Mouse (Mus musculus) B cell, adult 67 days (primary cell): Measurements from ENCODE around the gene Emd. TPM values are rescaled to one million over a fixed set of nuclear protein-coding genes. Genes with fewer than 3 reads are reported as not detected.

Experiments
- total RNA-seq, 2 experiments: library from RNA; stranded (reverse); gene quantifications; 4 replicates each; pipeline ENCODE4 v1.2.4; 2023

Gene Emd
- 10 to 100 TPM; 72.5 to 81.1 TPM for total RNA-seq

DNA sequence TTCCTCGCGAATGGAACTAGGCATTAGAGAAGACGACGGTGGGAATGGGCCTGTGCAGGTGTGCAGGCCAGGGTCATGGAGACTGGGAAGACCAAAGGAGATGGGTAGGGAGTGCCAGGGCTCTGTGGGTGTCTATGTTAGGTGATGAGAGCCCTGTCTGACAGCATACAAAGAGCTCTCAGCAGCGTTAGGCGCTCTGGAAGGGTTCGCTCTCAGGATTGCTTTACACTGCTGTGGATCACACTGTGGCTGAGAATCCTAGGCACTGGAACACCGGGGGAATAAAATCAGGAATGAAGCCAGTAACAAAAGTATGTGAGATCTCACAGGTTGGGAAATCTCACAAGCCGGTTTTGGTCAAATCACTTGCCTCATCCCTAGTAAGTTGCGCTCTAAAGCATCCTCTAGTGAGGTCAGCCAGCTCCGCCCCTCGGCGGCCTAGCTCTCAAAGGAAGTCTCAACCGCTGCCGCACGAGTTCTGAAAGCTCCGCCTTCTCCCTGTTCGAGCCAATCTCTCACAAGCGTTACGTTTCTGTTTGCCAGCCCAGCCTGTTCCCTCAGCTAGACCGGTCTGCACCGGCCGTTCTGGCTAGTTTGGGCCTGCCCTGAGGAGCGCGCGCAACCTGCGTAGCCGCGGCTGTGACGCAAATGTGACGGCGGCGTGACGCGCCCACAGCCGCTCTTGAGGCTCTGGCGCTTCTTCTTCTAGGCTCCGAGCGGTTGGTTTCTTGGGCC lies at the start of gene Emd:
Gene Emd (plus strand): TSS at position 535 of the 735 bp plus-strand sequence.

DNA sequence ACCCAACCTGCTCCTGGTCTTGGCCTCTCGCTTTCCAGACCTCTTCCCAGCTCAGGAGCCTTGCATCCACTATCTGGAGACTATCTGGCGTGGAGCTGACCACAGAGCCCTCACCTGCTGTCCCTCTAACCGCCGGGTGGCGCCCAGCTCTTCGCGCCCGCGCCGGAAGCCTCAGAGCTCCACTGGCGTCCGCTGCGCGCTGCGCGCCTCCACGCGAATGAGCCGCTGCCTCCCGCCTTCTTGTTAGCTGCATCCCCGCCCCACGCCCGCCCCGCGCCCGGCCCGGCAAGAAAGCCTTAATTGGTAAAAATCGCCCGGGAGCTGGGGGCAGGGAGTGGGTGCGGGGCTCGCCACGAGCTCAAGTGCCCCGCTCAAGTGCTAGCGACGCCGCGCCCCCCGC lies 4.9 kb upstream of the Emd start, which contains the start of gene Flna:
Gene Flna (minus strand): TSS at position 206 of the 400 bp plus-strand sequence.

DNA sequence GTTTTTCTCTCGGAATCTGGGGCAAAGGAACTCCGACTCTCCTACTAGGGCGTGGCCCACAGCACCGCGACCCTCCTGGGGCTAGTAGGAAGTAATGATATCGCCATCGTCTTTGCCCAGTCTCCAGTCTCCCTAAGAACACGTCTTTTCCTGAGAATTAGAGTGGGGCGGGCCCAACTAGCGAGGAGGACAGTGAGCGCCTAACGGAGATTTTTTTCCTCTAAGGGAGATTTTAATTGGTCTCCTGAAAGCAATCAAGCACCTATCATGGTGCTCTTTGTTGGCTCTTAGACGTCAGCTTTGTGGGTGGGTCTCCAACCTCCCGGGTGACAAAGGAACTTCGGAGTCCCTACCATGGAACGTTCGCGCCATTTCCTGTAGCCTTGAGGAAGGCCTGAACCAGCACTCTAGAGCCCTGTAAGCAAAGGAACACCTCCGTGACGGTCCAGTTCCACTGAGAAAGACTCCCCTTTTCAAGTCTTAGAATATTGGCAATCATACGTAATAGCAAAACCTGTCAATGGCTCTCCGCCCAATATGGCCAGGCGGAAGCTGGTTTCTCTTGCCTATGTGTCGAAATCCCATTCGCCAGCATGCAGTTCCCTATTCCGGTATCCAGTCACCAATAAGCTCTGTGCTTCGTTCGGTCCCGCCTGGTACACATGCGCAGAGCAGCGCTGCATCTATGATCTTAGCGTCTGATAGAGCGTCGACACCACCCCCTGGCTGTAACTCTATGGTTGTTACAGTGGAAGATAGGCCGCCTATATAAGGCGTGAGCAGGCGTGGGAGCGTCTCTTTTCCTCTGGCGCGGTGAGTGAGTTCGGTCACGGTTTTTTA lies 15.8 kb downstream of the Emd start, which contains the start of gene Rpl10:
Gene Rpl10 (plus strand): TSS at position 751 of the 840 bp plus-strand sequence.

DNA sequence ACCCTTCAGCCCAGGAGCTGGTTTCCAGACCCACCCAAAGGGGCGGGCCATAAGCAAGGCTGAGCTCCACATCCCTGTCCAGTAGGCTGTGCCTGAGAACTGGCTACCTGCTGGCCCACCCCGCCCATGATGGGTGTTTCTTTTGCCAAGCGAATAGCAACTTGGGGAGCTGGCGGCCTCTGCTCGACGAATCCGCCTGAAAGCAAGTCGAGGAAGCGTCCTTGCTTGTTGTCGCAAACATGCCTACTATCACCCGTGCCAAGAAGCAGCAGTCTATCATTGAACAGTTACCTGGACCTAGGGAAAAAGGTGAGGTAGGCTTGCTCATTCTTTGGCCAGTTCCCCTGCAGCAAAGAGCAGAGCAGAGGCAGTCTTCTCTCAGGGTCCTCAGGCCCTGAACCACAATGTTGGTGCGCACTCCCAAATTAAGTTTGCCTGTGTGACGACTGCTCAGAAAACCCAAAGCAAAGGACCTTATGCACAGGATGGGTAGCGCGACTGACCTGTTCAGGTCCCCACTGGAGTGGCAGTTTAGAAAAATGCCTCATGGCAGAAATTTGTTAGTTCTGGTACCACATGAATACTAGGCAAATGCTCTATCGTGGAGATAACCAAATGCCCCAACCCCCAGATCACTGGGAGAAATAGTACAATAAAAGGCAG lies 27.4 kb downstream of the Emd start, which contains the start of the genes Taz and Dnase1l1:
Gene Taz (plus strand): TSS at position 181 of the 663 bp plus-strand sequence.
Gene Dnase1l1 (minus strand): TSS at position 606 of the 663 bp plus-strand sequence.

DNA sequence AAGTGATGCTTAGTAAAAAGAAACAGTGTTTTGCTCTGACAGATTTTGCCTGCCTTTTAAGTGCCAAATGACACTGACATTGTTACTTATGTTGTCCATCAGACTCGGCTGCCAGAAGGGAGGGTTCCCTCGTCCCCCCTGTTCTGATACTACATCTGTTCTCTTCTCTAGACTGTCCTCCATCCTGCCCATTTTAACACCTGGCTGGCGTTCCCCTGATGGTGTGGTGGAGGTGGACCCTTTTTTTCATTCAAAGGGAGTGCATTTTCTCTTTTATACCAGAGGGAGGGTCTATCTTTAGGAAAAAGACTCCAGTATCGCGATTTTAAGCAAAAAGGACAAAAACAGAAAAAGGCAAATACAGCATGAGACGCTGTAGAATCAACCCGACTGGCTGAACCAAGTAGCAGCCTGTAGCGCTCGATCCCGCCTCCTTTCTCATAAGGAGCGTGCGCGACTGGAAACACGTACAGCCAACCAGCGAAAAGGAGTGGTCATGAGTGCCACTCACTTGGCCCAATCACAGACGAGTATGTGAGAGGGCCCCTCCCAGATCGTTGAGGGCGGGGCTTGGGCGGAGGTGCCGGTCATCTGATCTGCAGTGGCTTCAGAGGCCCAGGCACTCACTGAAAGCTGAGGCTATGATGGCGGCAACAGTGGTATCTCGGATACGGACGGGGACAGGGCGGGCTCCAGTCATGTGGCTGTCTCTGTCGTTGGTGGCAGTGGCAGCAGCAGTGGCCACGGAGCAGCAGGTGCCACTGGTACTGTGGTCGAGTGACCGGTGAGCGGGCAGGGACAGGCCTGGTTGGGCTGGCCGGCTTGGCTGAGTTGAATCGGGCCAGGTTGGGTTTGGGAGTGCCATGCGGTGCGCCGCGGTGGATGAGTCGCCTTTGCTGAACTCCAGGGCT lies 42.3 kb downstream of the Emd start, which contains the start of gene Atp6ap1:
Gene Atp6ap1 (plus strand): TSS at position 560 of the 911 bp plus-strand sequence.

DNA sequence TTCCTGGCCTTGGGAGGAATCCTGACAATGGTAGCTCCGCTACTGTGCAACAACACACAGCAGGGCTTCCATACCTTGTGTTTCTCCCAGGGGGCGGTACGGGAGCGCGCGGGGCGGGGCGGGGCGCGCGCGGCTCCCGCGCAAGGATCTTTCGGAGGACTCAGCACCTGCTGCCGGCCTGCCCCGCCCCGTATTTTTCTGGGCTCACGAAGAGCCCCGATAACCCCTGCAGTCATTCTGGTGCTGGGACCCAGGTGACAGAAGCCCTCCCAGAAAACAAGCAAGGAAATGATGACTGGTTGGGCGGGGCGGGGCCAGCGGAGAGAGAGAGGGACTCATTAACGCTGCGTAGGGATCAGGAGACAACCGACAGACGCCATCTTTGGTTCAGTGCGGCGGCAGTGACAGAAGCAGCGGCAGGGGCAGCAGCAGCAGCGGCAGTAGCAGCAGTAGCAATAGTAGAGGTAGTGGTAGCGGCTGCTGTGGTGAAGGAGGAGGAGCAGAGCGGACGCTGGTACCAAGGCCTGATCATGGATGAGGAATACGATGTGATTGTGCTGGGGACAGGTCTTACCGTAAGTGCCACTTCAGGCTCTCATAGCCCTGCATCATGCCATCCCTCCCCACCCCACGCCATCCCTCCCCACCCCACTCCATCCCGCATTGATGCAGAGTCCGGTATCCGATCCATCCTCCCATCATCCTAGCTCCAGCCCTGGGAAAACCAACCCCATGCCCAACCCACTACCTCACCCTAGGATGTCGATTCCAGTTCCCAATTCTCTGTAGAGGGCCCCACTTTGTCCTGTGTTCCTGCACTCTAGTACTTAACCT lies 50.6 kb downstream of the Emd start, which contains the start of gene Gdi1:
Gene Gdi1 (plus strand): TSS at position 132 of the 834 bp plus-strand sequence.

Other genes with a start within 250 kb of the Emd start
- gene Irak1, start 230.8 kb upstream of the Emd start, total RNA-seq = 100 to 1,000 TPM; 162 to 201 TPM
- gene Opn1mw, start 127.2 kb upstream of the Emd start, total RNA-seq = not detected
- 10 to 100 TPM; 49.9 to 61.6 TPM for gene Mecp2, start 119.3 kb upstream of the Emd start, total RNA-seq
- gene Tex28, start 86.8 kb upstream of the Emd start, total RNA-seq = not detected
- gene Tktl1, start 77.4 kb upstream of the Emd start, total RNA-seq = under 1 TPM in 1 of 2 experiments, not detected in 1; 0.36 TPM
- 100 to 1,000 TPM; 521 to 524 TPM for gene Flna, start 4.9 kb upstream of the Emd start, total RNA-seq
- gene Rpl10, start 16.1 kb downstream of the Emd start, total RNA-seq = 100 to 1,000 TPM; 649 to 808 TPM
- gene Taz, start 27.2 kb downstream of the Emd start, total RNA-seq = 100 to 1,000 TPM; 120 to 139 TPM
- gene Dnase1l1, start 27.6 kb downstream of the Emd start, total RNA-seq = 10 to 100 TPM; 18.5 to 21.2 TPM
- 100 to 1,000 TPM; 183 to 197 TPM for gene Atp6ap1, start 42.4 kb downstream of the Emd start, total RNA-seq
- gene Gdi1, start 50.3 kb downstream of the Emd start, total RNA-seq = 100 to 1,000 TPM; 302 to 378 TPM
- gene Fam50a, start 58.3 kb downstream of the Emd start, total RNA-seq = 100 to 1,000 TPM; 101 to 105 TPM
- 10 to 100 TPM; 13.4 to 14.8 TPM for gene Plxna3, start 74.4 kb downstream of the Emd start, total RNA-seq
- gene Lage3, start 98.9 kb downstream of the Emd start, total RNA-seq = 10 to 100 TPM; 26.8 to 27.2 TPM
- gene Ubl4a, start 118.5 kb downstream of the Emd start, total RNA-seq = 10 to 100 TPM; 28.9 to 33.8 TPM
- 10 to 100 TPM; 18.5 to 20.6 TPM for gene Slc10a3, start 118.7 kb downstream of the Emd start, total RNA-seq
- 10 to 100 TPM; 17.2 to 30.0 TPM for gene Fam3a, start 138.6 kb downstream of the Emd start, total RNA-seq
- gene Ikbkg, start 138.6 kb downstream of the Emd start, total RNA-seq = 10 to 100 TPM; 61.8 to 62.6 TPM
- gene G6pdx, start 174.5 kb downstream of the Emd start, total RNA-seq = 10 to 100 TPM; 32.1 to 32.5 TPM
- not detected for gene Gm6880, start 226.7 kb downstream of the Emd start, total RNA-seq